Mouse (Mus musculus): ENCODE results near the gene Slc7a1. TPM values are rescaled to one million over a fixed set of nuclear protein-coding genes. Genes with fewer than 3 reads are reported as not detected.

Slc7a1 gene
- 15.5 and 16.5 TPM in 2 replicates for polyA plus RNA-seq (2015; fragmentation: Nextera tagmentation; extraction: Ambion mirVana)

DNA sequence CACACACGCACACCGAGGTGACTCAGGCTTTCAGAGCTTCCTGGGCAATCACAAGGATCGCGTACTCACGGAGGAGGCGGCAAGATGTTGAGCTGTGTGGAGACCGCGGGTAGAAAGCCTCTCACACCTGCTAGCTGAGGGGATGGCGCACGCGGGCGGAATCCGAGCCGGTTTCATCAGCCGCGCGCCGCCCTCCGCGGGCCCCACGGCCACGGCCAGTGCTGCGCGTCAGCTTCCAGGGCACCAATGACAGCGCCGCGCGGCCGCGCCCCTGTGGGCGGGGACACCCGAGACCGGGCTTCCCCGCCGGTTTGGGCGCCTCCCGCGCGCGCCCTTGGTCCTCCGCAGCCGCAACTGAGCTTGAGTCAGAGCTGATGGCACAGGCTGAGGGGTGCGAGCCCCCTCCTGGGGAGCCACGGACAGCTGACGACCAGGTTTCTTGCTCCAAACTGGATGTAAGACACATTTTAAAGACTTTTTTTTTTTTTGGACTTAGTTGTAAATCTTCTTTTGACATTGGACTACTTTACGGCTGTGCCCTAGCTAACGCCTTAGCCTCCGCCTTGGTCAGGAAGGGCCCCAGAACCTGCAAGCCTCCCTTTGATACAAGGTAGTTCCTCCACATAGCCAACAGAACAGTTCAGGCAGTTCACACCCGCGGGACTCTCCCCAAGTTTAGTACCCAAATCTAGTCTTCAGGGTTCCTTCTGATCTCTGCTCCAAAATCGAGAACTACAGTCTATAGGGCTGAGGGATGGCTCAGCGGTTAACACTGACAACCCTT, at the start of gene Slc7a1:
Slc7a1 (minus strand) TSS at position 245 of the 784 bp plus-strand sequence.
- peak; percentile 91 for DNase-seq (ENCODE audit: low spot score)

- no peak for DNase-seq (ENCODE audit: low spot score)
Measured at GRCm38 (mm10) chr5:148444974-148445373, 45.3 kb upstream of the Slc7a1 start.

DNA sequence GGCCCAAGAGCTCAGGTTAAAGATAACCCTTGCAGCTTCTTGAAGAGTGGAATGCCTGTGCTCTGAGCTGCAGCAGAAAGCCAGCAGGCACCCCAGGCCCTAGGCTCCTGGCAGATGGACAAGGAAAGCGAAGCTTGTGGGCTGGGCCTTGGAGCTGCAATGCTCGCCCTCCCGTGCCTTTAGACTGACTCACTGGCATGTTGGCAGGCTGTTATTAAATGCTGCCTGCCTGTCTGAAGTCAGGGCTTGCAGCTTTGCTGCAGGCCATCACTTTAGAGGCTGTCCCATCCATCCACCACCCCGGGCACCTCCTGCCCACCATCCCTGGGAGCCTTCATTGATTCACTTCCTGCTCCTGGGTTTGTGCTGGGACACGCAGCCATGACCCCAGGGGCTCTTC, 44.0 kb upstream of the Slc7a1 start:
- no peak for DNase-seq (ENCODE audit: low spot score)

DNA sequence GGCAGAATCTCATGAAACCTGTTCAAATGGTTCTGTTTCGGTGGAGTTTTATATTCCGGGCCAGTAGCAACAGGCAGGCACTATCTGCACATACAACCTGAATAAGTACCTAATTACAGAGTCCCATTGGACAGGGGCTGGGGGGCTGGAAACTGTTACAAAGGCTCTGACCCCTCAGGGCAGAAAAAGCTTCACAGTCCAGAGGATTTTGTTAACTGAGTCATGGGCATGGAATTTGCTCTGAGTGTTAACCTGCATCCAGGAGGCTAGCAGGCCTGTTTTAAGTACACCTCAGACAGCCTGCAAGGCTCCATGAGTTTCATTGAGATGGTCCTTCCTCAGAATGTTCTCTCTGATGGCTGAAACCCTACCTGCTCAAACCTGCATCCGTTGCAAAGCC, 36.0 kb upstream of the Slc7a1 start:
- DNase-seq (ENCODE audit: low spot score), result no peak

- no peak for DNase-seq (ENCODE audit: low spot score)
Measured at GRCm38 (mm10) chr5:148432121-148432520, 32.4 kb upstream of the Slc7a1 start.

- peak; percentile 15 for DNase-seq (ENCODE audit: low spot score)
Measured at GRCm38 (mm10) chr5:148428846-148429245, 29.1 kb upstream of the Slc7a1 start.

DNA sequence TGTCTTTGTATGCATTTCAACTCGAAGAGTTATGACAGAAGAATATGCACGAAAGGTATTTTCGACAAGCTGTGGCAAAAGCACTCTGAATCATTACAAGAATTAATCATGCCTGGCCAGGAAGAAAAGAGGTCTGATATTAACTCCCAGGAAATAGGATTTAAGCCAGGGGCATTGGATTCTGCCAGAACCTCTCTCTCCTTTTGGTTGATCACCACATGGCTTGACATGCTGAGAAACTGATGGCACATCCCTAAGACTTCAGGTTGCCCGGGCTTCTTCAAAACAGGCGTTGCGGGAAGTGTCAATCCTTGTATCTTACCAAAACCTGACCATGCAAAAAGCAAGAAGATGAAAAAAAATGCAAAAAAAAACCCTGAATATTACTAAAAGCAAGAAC, 25.4 kb upstream of the Slc7a1 start:
- DNase-seq (ENCODE audit: low spot score), result no peak

GRCm38 (mm10) chr5:148421326-148421725, 21.6 kb upstream of the Slc7a1 start:
- no peak for DNase-seq (ENCODE audit: low spot score)

GRCm38 (mm10) chr5:148419112-148419526, 19.4 kb upstream of the Slc7a1 start:
- DNase-seq (ENCODE audit: low spot score), result no peak

DNA sequence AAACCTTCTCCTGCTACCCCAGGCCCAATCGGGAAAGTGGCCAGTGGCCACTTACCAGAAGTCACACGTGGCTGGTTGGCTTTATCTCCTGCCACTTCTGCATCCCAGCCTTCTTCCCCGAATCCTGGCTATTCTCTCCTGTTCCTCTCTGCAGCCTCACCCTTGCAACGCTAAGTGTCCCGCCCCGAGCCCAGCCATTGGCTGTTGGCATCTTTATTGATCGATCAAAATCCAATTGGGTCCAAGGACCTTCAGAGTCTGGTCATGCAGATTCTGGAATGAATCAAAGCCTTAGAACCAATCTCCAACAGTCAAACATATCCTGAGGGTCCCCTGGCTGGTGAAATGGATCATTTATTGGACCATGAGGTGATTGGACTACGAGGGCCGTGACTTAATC, 18.7 kb upstream of the Slc7a1 start:
- no peak for DNase-seq (ENCODE audit: low spot score)

DNA sequence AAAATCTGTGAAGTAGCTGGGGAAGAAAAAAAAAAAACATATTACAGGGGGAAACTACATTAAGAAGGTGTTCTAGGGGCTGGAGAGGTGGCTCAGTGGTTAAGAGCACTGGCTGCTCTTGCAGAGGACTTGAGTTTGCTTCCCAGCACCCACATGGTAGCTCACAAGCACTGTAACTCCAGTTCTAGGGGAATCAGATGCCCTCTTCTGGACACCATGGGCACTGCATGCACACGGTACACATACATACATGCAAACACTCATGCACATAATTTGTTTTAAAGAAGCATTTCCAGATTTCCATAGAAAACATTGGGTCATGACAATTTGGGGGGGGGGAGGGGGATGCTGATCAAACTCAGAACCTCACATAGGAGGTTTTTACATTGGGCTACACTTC, 18.1 kb upstream of the Slc7a1 start:
- DNase-seq (ENCODE audit: low spot score), result no peak

DNA sequence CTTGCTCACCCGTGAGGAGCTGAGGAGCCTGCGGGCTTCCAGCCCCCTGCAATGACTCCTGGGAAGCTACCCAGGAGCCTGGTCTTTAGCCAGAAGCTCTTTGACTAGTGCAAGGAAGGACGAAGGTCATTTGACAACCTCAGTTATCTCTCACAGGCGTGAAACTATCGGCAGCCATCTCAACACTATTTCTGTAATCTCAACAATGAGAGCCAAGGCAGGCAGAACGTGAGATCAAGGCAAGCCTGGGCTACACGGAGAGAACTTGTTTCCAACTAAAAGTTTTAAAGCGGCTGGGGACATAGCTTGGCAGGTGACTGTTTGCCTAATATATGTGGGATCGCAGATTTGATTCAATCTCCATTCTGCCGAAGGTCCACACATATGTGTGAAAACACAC, 16.8 kb upstream of the Slc7a1 start:
- no peak for DNase-seq (ENCODE audit: low spot score)

DNA sequence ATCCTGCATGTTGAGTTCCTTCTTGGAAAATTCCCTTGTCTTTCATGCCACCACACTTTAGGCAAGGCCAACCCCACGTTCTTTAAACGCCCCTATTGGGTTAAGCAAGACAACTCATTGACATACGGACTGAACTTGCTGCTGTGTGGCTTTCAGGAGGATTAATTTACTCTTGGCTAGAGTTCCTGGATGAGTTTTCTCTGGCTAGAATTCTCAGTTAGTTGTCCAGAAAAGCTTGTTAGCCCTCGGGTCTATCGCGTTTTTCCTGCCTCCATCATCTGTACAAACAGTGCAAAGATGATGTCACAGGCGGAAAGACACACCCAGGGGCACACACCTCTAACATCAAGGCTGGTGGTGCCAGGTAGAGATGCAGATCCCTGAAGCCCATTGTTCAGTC, 14.5 kb upstream of the Slc7a1 start:
- DNase-seq (ENCODE audit: low spot score), result no peak

- DNase-seq (ENCODE audit: low spot score), result no peak
Measured at GRCm38 (mm10) chr5:148412504-148412903, 12.8 kb upstream of the Slc7a1 start.

GRCm38 (mm10) chr5:148409465-148409864, 9.8 kb upstream of the Slc7a1 start:
- DNase-seq (ENCODE audit: low spot score), result no peak

DNA sequence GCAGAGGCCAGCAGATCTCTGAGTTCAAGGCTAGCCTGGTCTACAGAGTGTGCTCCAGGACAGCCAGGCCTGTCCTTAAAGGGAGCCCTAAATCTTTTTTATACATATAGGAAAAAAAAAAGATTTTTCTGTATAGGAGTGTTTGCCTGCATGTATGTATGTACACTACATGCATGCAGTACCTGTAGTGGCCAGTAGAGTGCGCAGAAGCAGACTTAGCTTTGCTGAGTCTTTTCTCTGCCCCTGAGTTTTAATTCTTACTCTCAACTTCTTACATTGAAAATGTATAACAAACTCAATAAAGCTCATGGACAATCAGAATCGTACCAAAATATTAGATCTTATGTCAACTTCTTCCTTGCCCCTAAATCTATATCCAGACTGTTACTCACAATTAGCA, 7.2 kb upstream of the Slc7a1 start:
- no peak for DNase-seq (ENCODE audit: low spot score)

DNA sequence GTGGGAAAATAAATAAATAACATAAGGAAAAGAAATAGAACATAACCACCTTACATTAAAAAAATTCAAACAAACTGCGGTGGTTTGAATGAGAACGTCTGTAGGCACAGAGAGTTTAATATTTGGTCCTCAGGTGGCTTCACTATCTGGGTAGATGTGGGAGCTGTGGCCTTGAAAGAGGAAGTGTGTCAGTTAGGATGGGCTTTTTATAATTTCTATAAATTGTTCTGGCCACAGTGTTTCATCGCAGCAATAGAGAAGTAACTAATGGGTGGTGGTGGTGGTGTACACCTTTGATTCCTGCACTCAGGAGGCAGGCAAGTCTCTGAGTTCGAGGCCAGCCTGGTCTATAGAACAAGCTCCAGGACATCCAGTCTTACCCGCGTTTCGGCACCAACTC, 4.8 kb upstream of the Slc7a1 start:
- no peak for DNase-seq (ENCODE audit: low spot score)

DNA sequence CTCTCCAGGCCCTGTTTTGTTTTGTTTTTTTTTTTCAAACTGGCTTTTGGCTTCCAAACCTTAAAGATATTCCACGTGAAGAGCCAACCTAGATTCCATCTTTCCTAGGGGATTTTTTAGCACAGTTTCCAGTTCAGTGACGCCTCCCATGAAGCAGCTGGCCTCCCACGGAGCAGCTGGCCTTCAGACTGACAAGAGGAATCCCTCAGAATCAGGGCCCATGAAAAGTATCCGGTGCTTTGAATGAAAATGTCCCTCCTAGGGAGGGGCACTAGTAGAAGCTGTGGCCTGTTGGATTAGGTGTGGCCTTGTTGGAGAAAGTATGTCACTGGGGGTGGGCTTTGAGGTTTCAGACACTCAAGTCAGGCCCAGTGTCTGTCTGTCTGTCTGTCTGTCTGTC, 2.9 kb upstream of the Slc7a1 start:
- DNase-seq (ENCODE audit: low spot score), result no peak

DNA sequence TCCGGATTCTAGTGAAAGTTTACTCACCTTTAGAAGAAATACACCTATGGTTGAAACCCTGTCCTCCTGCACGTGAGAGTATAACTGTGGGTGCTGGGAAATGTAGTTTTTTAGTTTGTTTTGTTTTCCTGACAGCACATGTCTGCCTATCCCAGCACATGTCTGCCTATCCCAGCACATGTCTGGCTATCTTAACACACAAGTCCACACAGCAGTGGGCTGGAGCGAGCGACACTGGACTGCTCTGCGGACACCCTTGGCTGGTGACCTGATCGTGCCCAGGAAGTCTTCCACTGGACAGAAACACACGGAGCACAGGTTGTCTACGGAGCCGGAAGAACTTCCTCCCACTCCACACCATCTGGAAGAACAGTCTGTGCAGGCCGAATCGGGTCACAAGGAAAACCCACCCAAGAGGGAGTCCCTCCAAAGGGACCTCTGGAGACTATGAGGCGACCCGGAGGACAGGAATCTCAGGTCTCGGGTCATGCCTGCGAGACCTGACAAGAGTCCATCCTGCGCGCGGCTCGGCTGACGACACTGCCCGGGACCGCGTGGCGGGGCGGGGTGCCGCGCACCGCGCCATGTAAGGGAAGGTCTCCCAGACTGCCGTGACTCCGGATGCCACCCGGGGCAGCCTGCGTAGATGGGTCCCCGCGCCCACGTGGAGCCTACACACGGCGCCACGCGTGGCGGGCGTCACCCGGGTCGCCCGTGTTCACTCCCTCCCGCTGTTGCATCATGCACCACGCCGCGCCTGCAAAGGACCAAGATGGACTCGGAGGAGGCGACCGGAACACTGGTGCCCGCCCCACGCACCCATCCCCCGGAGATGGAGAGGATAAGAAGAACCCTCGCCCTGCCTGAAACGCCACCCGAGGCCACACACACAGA, 691 bp downstream of the Slc7a1 start:
- peak; percentile 70 for DNase-seq (ENCODE audit: low spot score)

GRCm38 (mm10) chr5:148398451-148398765, 1.3 kb downstream of the Slc7a1 start:
- no peak for DNase-seq (ENCODE audit: low spot score)

DNA sequence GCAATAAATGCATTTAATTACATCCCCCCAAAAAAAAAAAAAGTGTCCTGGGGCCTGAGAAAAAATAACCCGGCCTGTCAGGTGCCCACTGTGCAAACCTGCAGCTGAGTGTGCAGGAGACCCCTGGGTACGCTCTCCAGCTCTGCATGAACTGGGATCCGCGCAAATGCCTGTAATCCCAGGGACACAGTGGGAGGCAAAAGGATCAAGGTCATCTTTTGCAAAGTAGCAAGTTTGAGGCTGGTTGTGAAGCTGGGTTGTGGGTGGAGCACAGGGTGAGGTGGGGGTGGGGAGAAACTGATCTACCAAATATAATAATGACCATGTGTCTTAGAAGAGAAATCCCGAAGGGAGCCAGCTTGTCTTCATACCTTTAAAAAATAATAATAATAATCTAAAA, 1.8 kb downstream of the Slc7a1 start:
- DNase-seq (ENCODE audit: low spot score), result no peak

DNA sequence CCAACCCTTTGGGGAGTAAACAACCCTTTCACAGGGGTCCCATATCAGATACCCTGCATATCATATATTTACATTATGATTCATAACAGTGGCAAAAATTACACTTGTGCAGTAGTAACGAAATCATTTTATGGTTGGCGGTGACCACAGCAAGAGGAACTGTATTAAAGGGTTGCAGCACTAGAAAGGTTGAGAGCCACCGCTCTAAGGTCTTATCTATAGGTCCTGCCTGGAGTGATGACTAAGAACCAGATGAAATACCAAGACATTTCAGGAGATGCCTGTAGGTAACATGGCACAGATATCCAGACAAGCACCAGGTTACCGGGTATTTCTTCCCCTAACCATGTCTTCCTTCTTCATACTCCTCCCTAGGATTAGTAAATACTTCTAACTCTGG, 2.3 kb downstream of the Slc7a1 start:
- DNase-seq (ENCODE audit: low spot score), result no peak

DNA sequence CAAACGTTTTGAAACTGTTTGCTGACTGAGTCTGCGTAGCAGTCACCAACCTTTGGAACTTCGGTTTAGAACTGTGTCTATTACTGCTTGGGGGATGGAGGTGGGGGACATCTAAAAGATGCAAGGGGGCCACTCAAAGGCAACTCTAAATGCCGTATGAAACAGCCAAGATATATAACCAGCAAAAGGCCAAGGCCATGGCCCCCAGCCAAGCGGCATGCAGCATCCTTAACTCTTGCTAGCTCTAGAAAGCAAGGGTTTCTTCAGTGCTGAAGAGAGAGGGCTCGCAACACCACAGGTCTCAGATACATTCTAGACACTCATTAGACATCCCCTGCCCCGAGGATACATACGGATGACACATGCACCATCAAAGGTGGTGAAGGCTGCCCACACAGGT, 6.4 kb downstream of the Slc7a1 start:
- DNase-seq (ENCODE audit: low spot score), result no peak

All from thymus, postnatal 0 days (tissue).